In the genomic region with DNA sequence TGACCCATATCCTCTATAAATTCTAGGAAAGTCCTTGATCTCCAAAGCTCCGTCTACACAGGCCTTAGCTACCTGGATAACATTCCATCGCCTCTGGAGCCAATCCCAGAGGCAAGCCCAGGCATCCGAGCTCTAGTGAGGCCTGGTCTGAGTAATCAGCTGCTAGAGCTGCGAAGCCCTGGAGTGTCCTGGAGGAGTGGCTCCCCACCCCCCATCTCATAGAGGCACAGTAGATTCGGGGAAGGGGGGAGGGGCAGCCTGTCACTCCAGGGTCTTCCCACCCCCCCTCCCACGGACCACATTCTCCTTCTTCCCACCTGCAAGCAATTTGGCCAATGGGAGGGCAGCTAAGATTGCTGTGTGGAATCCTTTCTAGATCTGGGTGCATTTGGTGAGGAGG, we compare ENCODE assay signal across 27 mouse cellular contexts. TPM values are rescaled to one million over a fixed set of nuclear protein-coding genes. Genes with fewer than 3 reads are reported as not detected.
A peak's percentile ranks its signal among the peaks of the same experiment; 100 is the strongest.
DNase-seq lines count a peak whose midpoint lies in the region; ATAC-seq and TF ChIP-seq lines count a peak whose summit lies in the region.
"Had no signal": no experiment of that assay in that cellular context is flagged by ENCODE, and none has a peak within 500 bp of the region (broad histone marks: within the 10 kb centered on the region; RNA-seq: fewer than 3 reads in every experiment).

No protein-coding gene starts in this region.

- H3K9ac ChIP-seq in hindbrain, postnatal 0 days (replicated peaks; ENCODE audit: low read length) = no peak overlapping the region
- no peak overlapping the region for H3K9ac ChIP-seq in stomach, postnatal 0 days (ENCODE audit: low read length)
- no peak overlapping the region for H3K9ac ChIP-seq in liver, embryonic 11.5 days (ENCODE audit: low read depth, low read length)
- H3K9ac ChIP-seq: embryonic facial prominence, embryonic 15.5 days; forebrain, embryonic 15.5 days; heart, embryonic 12.5 days; heart, embryonic 15.5 days; hindbrain, embryonic 14.5 days had no signal

- H3K4me1 ChIP-seq in hindbrain, postnatal 0 days (ENCODE audit: insufficient read depth, low read length) = no peaks in the 10 kb centered on the region
- peaks cover 40% of the 10 kb centered on the region for H3K4me1 ChIP-seq in hindbrain, embryonic 10.5 days (replicated peaks)
- H3K4me1 ChIP-seq in embryonic facial prominence, embryonic 10.5 days = peaks cover 71% of the 10 kb centered on the region
- no peaks in the 10 kb centered on the region for H3K4me1 ChIP-seq in stomach, postnatal 0 days (replicated peaks; ENCODE audit: control insufficient read depth, insufficient read depth)
- H3K4me1 ChIP-seq in liver, embryonic 11.5 days (replicated peaks; ENCODE audit: control insufficient read depth, insufficient read depth, low read length) = no peaks in the 10 kb centered on the region
- H3K4me1 ChIP-seq: heart, embryonic 15.5 days had no signal

- peaks cover 30% of the 10 kb centered on the region for H3K27me3 ChIP-seq in hindbrain, postnatal 0 days (ENCODE audit: insufficient read depth, low read length)
- H3K27me3 ChIP-seq in hindbrain, embryonic 10.5 days (ENCODE audit: insufficient read depth, poor library complexity, severe bottlenecking) = peaks cover 90% of the 10 kb centered on the region
- peaks cover 74% of the 10 kb centered on the region for H3K27me3 ChIP-seq in embryonic facial prominence, embryonic 10.5 days (replicated peaks; ENCODE audit: low read depth, poor library complexity, severe bottlenecking)
- H3K27me3 ChIP-seq in stomach, postnatal 0 days (ENCODE audit: control insufficient read depth, insufficient read depth, low read length) = peaks cover 10% of the 10 kb centered on the region; the same call in 1 of the 2 replicates
- peaks cover 67% of the 10 kb centered on the region for H3K27me3 ChIP-seq in liver, embryonic 11.5 days (replicated peaks; ENCODE audit: control insufficient read depth, insufficient read depth, low read length)

- H3K36me3 ChIP-seq in hindbrain, postnatal 0 days (ENCODE audit: insufficient read depth, low read length) = no peaks in the 10 kb centered on the region
- no peaks in the 10 kb centered on the region for H3K36me3 ChIP-seq in hindbrain, embryonic 10.5 days
- no peaks in the 10 kb centered on the region for H3K36me3 ChIP-seq in embryonic facial prominence, embryonic 10.5 days (replicated peaks)
- no peaks in the 10 kb centered on the region for H3K36me3 ChIP-seq in stomach, postnatal 0 days (ENCODE audit: control insufficient read depth, insufficient read depth, low read length)
- H3K36me3 ChIP-seq in liver, embryonic 11.5 days (ENCODE audit: control insufficient read depth, insufficient read depth, low read length) = no peaks in the 10 kb centered on the region
- H3K36me3 ChIP-seq: embryonic facial prominence, embryonic 15.5 days; forebrain, embryonic 15.5 days; heart, embryonic 12.5 days; heart, embryonic 15.5 days had no signal

- TF ChIP-seq CTCF in hindbrain, postnatal 0 days (IDR thresholded peaks at IDR 0.05; ENCODE audit: low read depth) = no peak
- no peak for TF ChIP-seq CTCF in stomach, postnatal 0 days (IDR thresholded peaks at IDR 0.05; ENCODE audit: low read depth)

- no peak overlapping the region for H3K4me2 ChIP-seq in hindbrain, postnatal 0 days (ENCODE audit: low read depth, low read length)
- H3K4me2 ChIP-seq in stomach, postnatal 0 days (replicated peaks; ENCODE audit: low read depth) = no peak overlapping the region
- H3K4me2 ChIP-seq in liver, embryonic 11.5 days = no peak overlapping the region
- H3K4me2 ChIP-seq: embryonic facial prominence, embryonic 15.5 days; forebrain, embryonic 15.5 days; heart, embryonic 12.5 days; heart, embryonic 15.5 days; hindbrain, embryonic 14.5 days had no signal

- H3K4me3 ChIP-seq in hindbrain, postnatal 0 days (ENCODE audit: low read length) = no peak overlapping the region
- H3K4me3 ChIP-seq in hindbrain, embryonic 10.5 days = no peak overlapping the region
- no peak overlapping the region for H3K4me3 ChIP-seq in embryonic facial prominence, embryonic 10.5 days
- no peak overlapping the region for H3K4me3 ChIP-seq in stomach, postnatal 0 days (ENCODE audit: low read depth, low read length)
- H3K4me3 ChIP-seq in liver, embryonic 11.5 days (ENCODE audit: low read depth, low read length) = no peak overlapping the region
- H3K4me3 ChIP-seq: embryonic facial prominence, embryonic 15.5 days; forebrain, embryonic 15.5 days; heart, embryonic 12.5 days; heart, embryonic 15.5 days had no signal

- peak; percentile 31; the same call in 1 of the 2 replicates for ATAC-seq in hindbrain, postnatal 0 days
- ATAC-seq in stomach, postnatal 0 days (ENCODE audit: low FRiP score, low TSS enrichment) = 0 out of 2 replicates have a peak, but pooled peaks have one; percentile 32
- no peak for ATAC-seq in liver, embryonic 11.5 days (replicated peaks; ENCODE audit: low FRiP score)
- ATAC-seq: forebrain, embryonic 15.5 days; intestine, postnatal 0 days; Patski had no signal

- no peak overlapping the region for H3K27ac ChIP-seq in hindbrain, postnatal 0 days
- no peak overlapping the region for H3K27ac ChIP-seq in hindbrain, embryonic 10.5 days
- 0 out of 2 replicates have a peak overlapping the region, but pooled peaks have one; percentile 55 for H3K27ac ChIP-seq in embryonic facial prominence, embryonic 10.5 days (replicated peaks)
- no peak overlapping the region for H3K27ac ChIP-seq in stomach, postnatal 0 days (replicated peaks)
- H3K27ac ChIP-seq in liver, embryonic 11.5 days (ENCODE audit: low read depth, low read length) = no peak overlapping the region
- H3K27ac ChIP-seq: embryonic facial prominence, embryonic 15.5 days; forebrain, embryonic 15.5 days; heart, embryonic 15.5 days; hindbrain, embryonic 14.5 days had no signal

- H3K9me3 ChIP-seq in hindbrain, postnatal 0 days (ENCODE audit: low read length) = no peaks in the 10 kb centered on the region
- no peaks in the 10 kb centered on the region for H3K9me3 ChIP-seq in hindbrain, embryonic 10.5 days
- H3K9me3 ChIP-seq in embryonic facial prominence, embryonic 10.5 days = no peaks in the 10 kb centered on the region
- H3K9me3 ChIP-seq in stomach, postnatal 0 days (ENCODE audit: control insufficient read depth, low read length) = no peaks in the 10 kb centered on the region
- no peaks in the 10 kb centered on the region for H3K9me3 ChIP-seq in liver, embryonic 11.5 days (ENCODE audit: control insufficient read depth, low read length)
- H3K9me3 ChIP-seq: embryonic facial prominence, embryonic 15.5 days; forebrain, embryonic 15.5 days; heart, embryonic 12.5 days; heart, embryonic 15.5 days had no signal

- DNase-seq in hindbrain, postnatal 0 days (ENCODE audit: low spot score) = no peak
- DNase-seq in hindbrain, embryonic 10.5 days (ENCODE audit: low spot score) = no peak
- peak; percentile 15 for DNase-seq in MN1 (ENCODE audit: low spot score)
- DNase-seq in embryonic facial prominence, embryonic 10.5 days (ENCODE audit: low spot score) = peak; percentile 81
- no peak for DNase-seq in stomach, postnatal 0 days (ENCODE audit: low spot score)
- DNase-seq in liver, embryonic 11.5 days (ENCODE audit: low spot score) = no peak
- DNase-seq: adrenal gland, postnatal 10 days; adrenal gland, postnatal 36 days; cerebellum, adult 2 months; cerebellum, adult 9-11 months; cerebellum, postnatal 25 days; gastrocnemius, postnatal 25 days; heart, adult 18-20 months; heart, postnatal 10 days; heart, postnatal 36 days had no signal

- WGBS in hindbrain, postnatal 0 days = 25% methylated on average over 6 of the region's 6 CpGs
- 13% methylated on average over 6 of the region's 6 CpGs for WGBS in hindbrain, embryonic 10.5 days
- 9% methylated on average over 6 of the region's 6 CpGs for WGBS in embryonic facial prominence, embryonic 10.5 days
- WGBS in stomach, postnatal 0 days = 29% methylated on average over 6 of the region's 6 CpGs
- 23% methylated on average over 6 of the region's 6 CpGs for WGBS in liver, embryonic 11.5 days

- no peak for TF ChIP-seq EP300 in stomach, postnatal 0 days (optimal IDR thresholded peaks at IDR 0.05)

RNA-seq across cellular contexts. Expression of a gene that starts 8.8 kb away (rescaled TPM):
- total RNA-seq in hindbrain, postnatal 0 days (2014; rRNA removed) = 0.52 and 0.68 TPM in 2 replicates
- 0.29 and 0.43 TPM in 2 replicates for polyA plus RNA-seq in hindbrain, postnatal 0 days (2015; fragmentation: Nextera tagmentation; extraction: Ambion mirVana)
- 0.25 and 0.31 TPM in 2 replicates for polyA plus RNA-seq in hindbrain, embryonic 10.5 days (2016; fragmentation: Nextera tagmentation; extraction: Ambion mirVana)
- polyA plus RNA-seq in embryonic facial prominence, embryonic 10.5 days (2016; fragmentation: Nextera tagmentation; extraction: Ambion mirVana) = 3.6 and 4.3 TPM in 2 replicates
- 1.6 and 1.7 TPM in 2 replicates for polyA plus RNA-seq in stomach, postnatal 0 days (2015; fragmentation: Nextera tagmentation; extraction: Ambion mirVana)
- 0.19 and 0.40 TPM in 2 replicates for polyA plus RNA-seq in liver, embryonic 11.5 days (2014; fragmentation: Nextera tagmentation; extraction: Ambion mirVana)
- total RNA-seq: adrenal gland, adult 18-20 months; adrenal gland, postnatal 36 days; common myeloid progenitor, adult 5-6 weeks; gastrocnemius, adult 8-10 months; gastrocnemius, postnatal 25 days; heart, postnatal 36 days had no signal
- polyA plus RNA-seq: forebrain, embryonic 15.5 days; hindbrain, embryonic 11.5 days; hindbrain, embryonic 14.5 days; intestine, embryonic 14.5 days; intestine, postnatal 0 days had no signal

RNA-seq across cellular contexts. Expression of a gene that starts 17.4 kb away (rescaled TPM):
- total RNA-seq in hindbrain, postnatal 0 days (2014; rRNA removed) = 0.18 and 0.37 TPM in 2 replicates
- 0.23 and 0.28 TPM in 2 replicates for polyA plus RNA-seq in hindbrain, postnatal 0 days (2015; fragmentation: Nextera tagmentation; extraction: Ambion mirVana)
- polyA plus RNA-seq in hindbrain, embryonic 10.5 days (2016; fragmentation: Nextera tagmentation; extraction: Ambion mirVana) = 3.2 and 6.5 TPM in 2 replicates
- 29.8 and 31.3 TPM in 2 replicates for polyA plus RNA-seq in embryonic facial prominence, embryonic 10.5 days (2016; fragmentation: Nextera tagmentation; extraction: Ambion mirVana)
- polyA plus RNA-seq in stomach, postnatal 0 days (2015; fragmentation: Nextera tagmentation; extraction: Ambion mirVana) = 8.0 and 8.5 TPM in 2 replicates
- 0.63 and 0.68 TPM in 2 replicates for polyA plus RNA-seq in liver, embryonic 11.5 days (2014; fragmentation: Nextera tagmentation; extraction: Ambion mirVana)
- total RNA-seq: adrenal gland, adult 18-20 months; adrenal gland, postnatal 36 days; common myeloid progenitor, adult 5-6 weeks; gastrocnemius, adult 8-10 months; gastrocnemius, postnatal 25 days; heart, adult 18-20 months; heart, postnatal 10 days; heart, postnatal 36 days had no signal
- polyA plus RNA-seq: forebrain, embryonic 15.5 days; Patski had no signal

Comparison
In these comparisons a context has a peak if more than half of its experiments do, and no peak if none do; other contexts are left out.
1. DNase-seq: peak in MN1 (single experiment) and embryonic facial prominence, embryonic 10.5 days (single experiment); none in hindbrain, postnatal 0 days (single experiment), hindbrain, embryonic 10.5 days (single experiment), stomach, postnatal 0 days (single experiment) and liver, embryonic 11.5 days (single experiment).